Mouse (Mus musculus) heart, adult 2 months (tissue): Measurements from ENCODE around the gene Dio1. TPM values are rescaled to one million over a fixed set of nuclear protein-coding genes. Genes with fewer than 3 reads are reported as not detected.

Experiments used
- DNase-seq, 2 experiments: peaks; one replicate each; pipeline ENCODE4 v3.0.0; 2021
- H3K27ac ChIP-seq: fragments of 200-600 bp; 2 replicates; pipeline ENCODE4 v1.8.1; 2022
- H3K27me3 ChIP-seq: fragments of 200-500 bp; 2 replicates; pipeline ENCODE4 v1.6.1; 2012; ENCODE audit warnings: mild to moderate bottlenecking, low read length, inconsistent platforms, mixed read lengths; ENCODE audit not compliant: control insufficient read depth, insufficient read depth
- H3K36me3 ChIP-seq: fragments of 200-500 bp; 2 replicates; pipeline ENCODE4 v1.6.1; 2012; ENCODE audit warnings: low read length, inconsistent platforms; ENCODE audit not compliant: control insufficient read depth, insufficient read depth
- H3K4me1 ChIP-seq: fragments of 200-500 bp; 2 replicates; pipeline ENCODE4 v1.6.1; 2011; ENCODE audit warnings: low read length; ENCODE audit not compliant: control insufficient read depth, insufficient read depth
- H3K4me3 ChIP-seq: fragments of 200-600 bp; 2 replicates; pipeline ENCODE4 v1.8.1; 2022
- H3K79me2 ChIP-seq: fragments of 200-500 bp; replicated peaks from 2 replicates; pipeline ENCODE4 v1.6.1; 2012; ENCODE audit warnings: mild to moderate bottlenecking, inconsistent platforms, low read length, moderate library complexity, mixed read lengths; ENCODE audit not compliant: control insufficient read depth, insufficient read depth
- H3K9ac ChIP-seq: fragments of 200-500 bp; 2 replicates; pipeline ENCODE4 v1.6.1; 2012; ENCODE audit warnings: low read depth, mild to moderate bottlenecking, control low read depth, inconsistent platforms, low read length, mixed read lengths
- CTCF ChIP-seq: fragments of 200-600 bp; IDR thresholded peaks from 2 replicates; pipeline ENCODE4 v1.8.1; 2022; ENCODE audit warnings: antibody characterized with exemption, mild to moderate bottlenecking, moderate library complexity
- EP300 ChIP-seq: fragments of 200-500 bp; IDR thresholded peaks from 2 replicates; pipeline ENCODE4 v1.6.1; 2011; ENCODE audit warnings: low read depth, low read length, control low read depth; ENCODE audit not compliant: insufficient read depth
- POLR2A ChIP-seq: fragments of 200-500 bp; IDR thresholded peaks from 2 replicates; pipeline ENCODE4 v1.6.1; 2011; ENCODE audit warnings: mild to moderate bottlenecking, low read depth, low read length, control low read depth; ENCODE audit not compliant: insufficient read depth
- WGBS: fragments of 180-500 bp; shearing (Covaris S2); methylation state at CpG from one replicate; pipeline ENCODE4 v1.1.7; 2018; 5-methylcytosine and 5-hydroxymethylcytosine counted together
- intact Hi-C: fragments of 180-260 bp; cut with DNase I; formaldehyde crosslinking; loops from one replicate; pipeline ENCODE4 v1.15.1; 2025
- polyA plus RNA-seq: library from polyadenylated mRNA; depleted of rRNA; stranded (reverse); fragments of >200 nt; gene quantifications from 2 replicates; pipeline ENCODE4 v1.2.3, GENCODE M21; 2012; rRNA removed
- total RNA-seq, 2 experiments: library from RNA; stranded (reverse); gene quantifications; 2 replicates each; pipeline ENCODE4 v1.2.3; 2021

Dio1 gene
- total and polyA plus RNA-seq, 3 experiments = not detected

- no peak for TF ChIP-seq CTCF
- no peak for TF ChIP-seq EP300
- TF ChIP-seq POLR2A = no peak
- DNase-seq = no peak
- 79% methylated on average over 3 of the region's 3 CpGs for WGBS
- no peak overlapping the region for H3K27ac ChIP-seq
- H3K4me1 ChIP-seq = no peaks in the 10 kb centered on the region; the same call in none of the 2 replicates
- intact Hi-C loops = no loop called here
- H3K79me2 ChIP-seq = no peaks in the 10 kb centered on the region
- no peak overlapping the region for H3K9ac ChIP-seq
- no peaks in the 10 kb centered on the region for H3K36me3 ChIP-seq
- H3K4me3 ChIP-seq = no peak overlapping the region
- H3K27me3 ChIP-seq = no peaks in the 10 kb centered on the region
Measured at GRCm38 (mm10) chr4:107248061-107248460, 58.9 kb downstream of the Dio1 start.

GRCm38 (mm10) chr4:107247110-107247509, 59.9 kb downstream of the Dio1 start:
- no peak overlapping the region for H3K4me3 ChIP-seq
- WGBS = 75% methylated on average over 9 of the region's 9 CpGs
- DNase-seq = peak in 1 of 2 experiments; percentile 11
- H3K9ac ChIP-seq = no peak overlapping the region
- intact Hi-C loops = no loop called here
- TF ChIP-seq EP300 (no peak), CTCF (no peak), POLR2A (no peak)
- H3K4me1 ChIP-seq = no peaks in the 10 kb centered on the region; the same call in none of the 2 replicates
- H3K27ac ChIP-seq = no peak overlapping the region
- no peaks in the 10 kb centered on the region for H3K79me2 ChIP-seq
- H3K27me3 ChIP-seq = no peaks in the 10 kb centered on the region
- no peaks in the 10 kb centered on the region for H3K36me3 ChIP-seq

- H3K4me1 ChIP-seq = no peaks in the 10 kb centered on the region; the same call in none of the 2 replicates
- no peak for DNase-seq
- H3K27ac ChIP-seq = no peak overlapping the region; the same call in 1 of the 2 replicates
Measured at GRCm38 (mm10) chr4:107246040-107246439, 60.9 kb downstream of the Dio1 start.

GRCm38 (mm10) chr4:107245368-107245767, 61.6 kb downstream of the Dio1 start:
- DNase-seq = no peak
- Histone ChIP-seq H3K4me1 (no peaks in the 10 kb centered on the region; the same call in none of the 2 replicates), H3K27ac (peak overlapping the region; percentile 8; the same call in 1 of the 2 replicates), H3K79me2 (no peaks in the 10 kb centered on the region), H3K9ac (no peak overlapping the region), H3K27me3 (no peaks in the 10 kb centered on the region), H3K36me3 (no peaks in the 10 kb centered on the region), H3K4me3 (no peak overlapping the region)
- no peak for TF ChIP-seq EP300
- no peak for TF ChIP-seq CTCF
- no peak for TF ChIP-seq POLR2A
- intact Hi-C loops = no loop called here
- 37% methylated on average over 2 of the region's 2 CpGs for WGBS

More at GRCm38 (mm10) chr4:107246040-107246439, 60.9 kb downstream of the Dio1 start:
- Histone ChIP-seq H3K36me3 (no peaks in the 10 kb centered on the region), H3K79me2 (no peaks in the 10 kb centered on the region), H3K9ac (no peak overlapping the region), H3K4me3 (no peak overlapping the region), H3K27me3 (no peaks in the 10 kb centered on the region)
- intact Hi-C loops = no loop called here
- 45% methylated on average over 1 of the region's 1 CpGs for WGBS
- no peak for TF ChIP-seq CTCF
- no peak for TF ChIP-seq EP300

- DNase-seq = no peak
- Histone ChIP-seq H3K9ac (no peak overlapping the region), H3K4me3 (no peak overlapping the region), H3K36me3 (no peaks in the 10 kb centered on the region), H3K4me1 (no peaks in the 10 kb centered on the region; the same call in none of the 2 replicates), H3K27ac (no peak overlapping the region), H3K79me2 (no peaks in the 10 kb centered on the region), H3K27me3 (no peaks in the 10 kb centered on the region)
- 63% methylated on average over 6 of the region's 6 CpGs for WGBS
- intact Hi-C loops = no loop called here
- TF ChIP-seq EP300 (no peak), POLR2A (no peak), CTCF (no peak)
Measured at GRCm38 (mm10) chr4:107243365-107244333, 63.3 kb downstream of the Dio1 start.

Other genes starting within 250 kb of the Dio1 start
- 100 to 1,000 TPM in 1 of 2 experiments, 10 to 100 TPM in 1; 96.3 to 103 TPM for gene Mrpl37, start 240.3 kb downstream of the Dio1 start, total RNA-seq
- 113 and 180 TPM in 2 replicates for gene Mrpl37, start 240.3 kb downstream of the Dio1 start, polyA plus RNA-seq
- 10 to 100 TPM; 21.9 to 25.9 TPM for gene Cyb5rl, start 240.2 kb downstream of the Dio1 start, total RNA-seq
- gene Cyb5rl, start 240.2 kb downstream of the Dio1 start, polyA plus RNA-seq = 12.6 and 15.4 TPM in 2 replicates
- not detected for gene Cdcp2, start 210.3 kb downstream of the Dio1 start, total RNA-seq
- not detected in 2 replicates for gene Cdcp2, start 210.3 kb downstream of the Dio1 start, polyA plus RNA-seq
- gene Tmem59, start 128.8 kb downstream of the Dio1 start, total RNA-seq = 100 to 1,000 TPM; 132 to 141 TPM
- 139 and 212 TPM in 2 replicates for gene Tmem59, start 128.8 kb downstream of the Dio1 start, polyA plus RNA-seq
- gene Tceanc2, start 128.1 kb downstream of the Dio1 start, total RNA-seq = 10 to 100 TPM; 10.1 to 14.7 TPM
- gene Tceanc2, start 128.1 kb downstream of the Dio1 start, polyA plus RNA-seq = 3.3 and 4.0 TPM in 2 replicates
- not detected for gene Ldlrad1, start 98.0 kb downstream of the Dio1 start, total RNA-seq
- 2.1 TPM in 1 of 2 replicates, not detected in the other for gene Ldlrad1, start 98.0 kb downstream of the Dio1 start, polyA plus RNA-seq
- gene Lrrc42, start 53.6 kb downstream of the Dio1 start, total RNA-seq = 10 to 100 TPM in 1 of 2 experiments, 1 to 10 TPM in 1; 9.6 to 10.1 TPM
- 5.0 and 8.6 TPM in 2 replicates for gene Lrrc42, start 53.6 kb downstream of the Dio1 start, polyA plus RNA-seq
- 10 to 100 TPM in 1 of 2 experiments, 1 to 10 TPM in 1; 9.4 to 11.3 TPM for gene Hspb11, start 53.6 kb downstream of the Dio1 start, total RNA-seq
- 2.3 and 3.9 TPM in 2 replicates for gene Hspb11, start 53.6 kb downstream of the Dio1 start, polyA plus RNA-seq
- gene Yipf1, start 7.2 kb upstream of the Dio1 start, total RNA-seq = 10 to 100 TPM; 17.6 to 19.3 TPM
- 23.3 and 28.9 TPM in 2 replicates for gene Yipf1, start 7.2 kb upstream of the Dio1 start, polyA plus RNA-seq
- 10 to 100 TPM; 10.2 to 11.3 TPM for gene Ndc1, start 60.6 kb upstream of the Dio1 start, total RNA-seq
- 15.4 and 22.2 TPM in 2 replicates for gene Ndc1, start 60.6 kb upstream of the Dio1 start, polyA plus RNA-seq
- under 1 TPM; 0.30 to 0.52 TPM for gene Glis1, start 127.4 kb upstream of the Dio1 start, total RNA-seq
- 0.18 and 0.29 TPM in 2 replicates for gene Glis1, start 127.4 kb upstream of the Dio1 start, polyA plus RNA-seq